ENCODE assay signal across 9 mouse cellular contexts in the genomic region with DNA sequence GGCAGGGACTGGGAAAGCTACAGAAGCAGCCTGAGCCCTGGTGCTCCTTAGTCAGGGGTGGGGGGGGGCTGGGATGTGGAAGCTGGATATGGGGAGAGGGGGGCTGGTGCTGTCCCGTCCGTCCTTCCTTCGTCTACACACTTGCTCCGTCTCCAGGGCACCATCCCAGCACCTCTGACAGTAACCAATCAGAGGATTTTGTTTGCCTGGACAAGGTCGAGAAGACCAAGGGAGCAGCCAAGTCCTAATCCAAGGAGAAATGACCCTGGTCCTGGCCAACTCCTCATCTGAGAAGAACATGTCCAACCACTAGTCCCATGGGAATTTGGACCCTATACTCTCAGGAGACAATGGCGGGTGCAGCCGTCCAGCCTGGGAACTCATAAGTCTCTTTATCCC. TPM values are rescaled to one million over a fixed set of nuclear protein-coding genes. Genes with fewer than 3 reads are reported as not detected.
DNase-seq lines count a peak whose midpoint lies in the region; ATAC-seq and TF ChIP-seq lines count a peak whose summit lies in the region.
"Had no signal": no experiment of that assay in that cellular context is flagged by ENCODE, and none has a peak within 500 bp of the region (broad histone marks: within the 10 kb centered on the region; RNA-seq: fewer than 3 reads in every experiment).

No protein-coding gene starts in this region.

- H3K27ac ChIP-seq in forebrain, embryonic 14.5 days (ENCODE audit: low read depth, low read length): no peak overlapping the region
- no peak overlapping the region for H3K27ac ChIP-seq in forebrain, embryonic 11.5 days (ENCODE audit: low read depth, low read length)
- H3K27ac ChIP-seq in midbrain, embryonic 15.5 days: no peak overlapping the region
- no peak overlapping the region for H3K27ac ChIP-seq in midbrain, postnatal 0 days (ENCODE audit: low read depth, low read length)
- no peak overlapping the region for H3K27ac ChIP-seq in intestine, embryonic 15.5 days

- no peak overlapping the region for H3K9ac ChIP-seq in forebrain, embryonic 14.5 days (ENCODE audit: low read length)
- H3K9ac ChIP-seq in forebrain, embryonic 11.5 days (ENCODE audit: low read length): no peak overlapping the region
- H3K9ac ChIP-seq in midbrain, embryonic 15.5 days: no peak overlapping the region
- no peak overlapping the region for H3K9ac ChIP-seq in midbrain, postnatal 0 days (replicated peaks; ENCODE audit: low read length, poor library complexity, severe bottlenecking)
- H3K9ac ChIP-seq in intestine, embryonic 15.5 days: no peak overlapping the region

- no peak overlapping the region for H3K4me2 ChIP-seq in forebrain, embryonic 14.5 days (ENCODE audit: low read length)
- H3K4me2 ChIP-seq in forebrain, embryonic 11.5 days (ENCODE audit: low read depth, low read length, severe bottlenecking): no peak overlapping the region
- H3K4me2 ChIP-seq in midbrain, embryonic 15.5 days: no peak overlapping the region
- H3K4me2 ChIP-seq in midbrain, postnatal 0 days (ENCODE audit: low read depth, low read length, poor library complexity, severe bottlenecking): no peak overlapping the region
- peak overlapping the region; percentile 36; the same call in 1 of the 2 replicates for H3K4me2 ChIP-seq in intestine, embryonic 15.5 days (replicated peaks)

- no peak for DNase-seq in forebrain, embryonic 14.5 days (ENCODE audit: low spot score)
- no peak for DNase-seq in forebrain, embryonic 11.5 days (ENCODE audit: low spot score)
- DNase-seq in midbrain, postnatal 0 days (ENCODE audit: low spot score): no peak
- DNase-seq in testis, postnatal 14 days (ENCODE audit: low spot score): peak; percentile 68
- DNase-seq in cerebellum, postnatal 25 days: no peak
- no peak for DNase-seq in cerebellum, adult 9-11 months

- 68% methylated on average over 7 of the region's 7 CpGs for WGBS in forebrain, embryonic 14.5 days
- 77% methylated on average over 7 of the region's 7 CpGs for WGBS in forebrain, embryonic 11.5 days
- 58% methylated on average over 7 of the region's 7 CpGs for WGBS in midbrain, embryonic 15.5 days
- WGBS in midbrain, postnatal 0 days: 56% methylated on average over 7 of the region's 7 CpGs
- 53% methylated on average over 7 of the region's 7 CpGs for WGBS in intestine, embryonic 15.5 days

- no peak overlapping the region for H3K4me3 ChIP-seq in forebrain, embryonic 14.5 days (ENCODE audit: low read depth, low read length)
- H3K4me3 ChIP-seq in forebrain, embryonic 11.5 days (ENCODE audit: low read depth, low read length): no peak overlapping the region
- no peak overlapping the region for H3K4me3 ChIP-seq in midbrain, embryonic 15.5 days
- no peak overlapping the region for H3K4me3 ChIP-seq in midbrain, postnatal 0 days (ENCODE audit: low read depth, low read length)
- no peak overlapping the region for H3K4me3 ChIP-seq in intestine, embryonic 15.5 days (replicated peaks)

- no peak for TF ChIP-seq CTCF in midbrain, postnatal 0 days (IDR thresholded peaks at IDR 0.05)

- no peaks in the 10 kb centered on the region for H3K4me1 ChIP-seq in forebrain, embryonic 14.5 days (ENCODE audit: control insufficient read depth, insufficient read depth, low read length)
- H3K4me1 ChIP-seq in forebrain, embryonic 11.5 days (replicated peaks; ENCODE audit: control insufficient read depth, insufficient read depth, low read length): no peaks in the 10 kb centered on the region
- peaks cover 7% of the 10 kb centered on the region; the same call in 1 of the 2 replicates for H3K4me1 ChIP-seq in midbrain, embryonic 15.5 days
- H3K4me1 ChIP-seq in midbrain, postnatal 0 days (ENCODE audit: insufficient read depth, low read length): no peaks in the 10 kb centered on the region
- H3K4me1 ChIP-seq in intestine, embryonic 15.5 days (replicated peaks): peaks cover 19% of the 10 kb centered on the region

- peak; percentile 35 for ATAC-seq in forebrain, embryonic 14.5 days
- no peak for ATAC-seq in forebrain, embryonic 11.5 days (replicated peaks; ENCODE audit: low FRiP score)
- 0 out of 2 replicates have a peak, but pooled peaks have one; percentile 6 for ATAC-seq in midbrain, embryonic 15.5 days (replicated peaks)
- ATAC-seq in midbrain, postnatal 0 days (ENCODE audit: low FRiP score): no peak
- ATAC-seq in intestine, embryonic 15.5 days: no peak

- no peaks in the 10 kb centered on the region for H3K27me3 ChIP-seq in forebrain, embryonic 14.5 days (replicated peaks; ENCODE audit: control insufficient read depth, insufficient read depth, low read length)
- no peaks in the 10 kb centered on the region for H3K27me3 ChIP-seq in forebrain, embryonic 11.5 days (ENCODE audit: control insufficient read depth, insufficient read depth, low read length)
- H3K27me3 ChIP-seq in midbrain, embryonic 15.5 days (replicated peaks): no peaks in the 10 kb centered on the region
- no peaks in the 10 kb centered on the region for H3K27me3 ChIP-seq in midbrain, postnatal 0 days (ENCODE audit: insufficient read depth, low read length)
- no peaks in the 10 kb centered on the region for H3K27me3 ChIP-seq in intestine, embryonic 15.5 days (replicated peaks)

- no peaks in the 10 kb centered on the region for H3K36me3 ChIP-seq in forebrain, embryonic 14.5 days (ENCODE audit: control insufficient read depth, insufficient read depth, low read length)
- H3K36me3 ChIP-seq in forebrain, embryonic 11.5 days (ENCODE audit: control insufficient read depth, insufficient read depth, low read length): no peaks in the 10 kb centered on the region
- H3K36me3 ChIP-seq in midbrain, embryonic 15.5 days (replicated peaks): no peaks in the 10 kb centered on the region
- H3K36me3 ChIP-seq in midbrain, postnatal 0 days (ENCODE audit: insufficient read depth, low read length): no peaks in the 10 kb centered on the region
- no peaks in the 10 kb centered on the region for H3K36me3 ChIP-seq in intestine, embryonic 15.5 days

- H3K9me3 ChIP-seq in forebrain, embryonic 14.5 days (replicated peaks; ENCODE audit: control insufficient read depth, low read length): no peaks in the 10 kb centered on the region
- no peaks in the 10 kb centered on the region for H3K9me3 ChIP-seq in forebrain, embryonic 11.5 days (ENCODE audit: control insufficient read depth, low read length)
- no peaks in the 10 kb centered on the region for H3K9me3 ChIP-seq in midbrain, embryonic 15.5 days
- H3K9me3 ChIP-seq in midbrain, postnatal 0 days (ENCODE audit: low read length): no peaks in the 10 kb centered on the region
- H3K9me3 ChIP-seq in intestine, embryonic 15.5 days: no peaks in the 10 kb centered on the region

RNA-seq across cellular contexts. Expression of gene Wnt7b, which starts 18.4 kb away (rescaled TPM):
- 73.4 and 84.7 TPM in 2 replicates for polyA plus RNA-seq in forebrain, embryonic 14.5 days (2014; fragmentation: Nextera tagmentation; extraction: Ambion mirVana)
- polyA plus RNA-seq in forebrain, embryonic 11.5 days (2014; fragmentation: Nextera tagmentation; extraction: Ambion mirVana): 146 and 153 TPM in 2 replicates
- polyA plus RNA-seq in midbrain, embryonic 15.5 days (2015; fragmentation: Nextera tagmentation; extraction: Ambion mirVana): 33.2 and 35.0 TPM in 2 replicates
- 26.3 and 34.3 TPM in 2 replicates for total RNA-seq in midbrain, postnatal 0 days (2014; rRNA removed)
- 19.0 and 19.5 TPM in 2 replicates for polyA plus RNA-seq in midbrain, postnatal 0 days (2015; fragmentation: Nextera tagmentation; extraction: Ambion mirVana)
- polyA plus RNA-seq in intestine, embryonic 15.5 days (2015; fragmentation: Nextera tagmentation; extraction: Ambion mirVana): 1.5 and 1.7 TPM in 2 replicates
- total RNA-seq: common myeloid progenitor, adult 5-6 weeks had no signal

Comparison
In these comparisons a context has a peak if more than half of its experiments do, and no peak if none do; other contexts are left out.
1. ATAC-seq: peak in forebrain, embryonic 14.5 days (single experiment) and midbrain, embryonic 15.5 days (single experiment); none in forebrain, embryonic 11.5 days (single experiment), midbrain, postnatal 0 days (single experiment) and intestine, embryonic 15.5 days (single experiment).